Mouse (Mus musculus) thymus, adult 2 months (tissue): ENCODE results near the gene Clcn6.

ENCODE experiments used
- CTCF ChIP-seq: fragments of 200-500 bp; IDR thresholded peaks from 2 replicates; pipeline ENCODE4 v1.5.1; 2012; ENCODE audit warnings: mild to moderate bottlenecking, control low read depth, low read length, moderate library complexity, borderline replicate concordance; ENCODE audit not compliant: control insufficient read depth, poor library complexity, insufficient read depth; ENCODE audit errors: extremely low read depth
- POLR2A ChIP-seq: fragments of 200-500 bp; IDR thresholded peaks from 2 replicates; pipeline ENCODE4 v1.6.1; 2012; ENCODE audit warnings: mild to moderate bottlenecking, low read length, control low read depth, moderate library complexity; ENCODE audit not compliant: control insufficient read depth, poor library complexity, insufficient read depth; ENCODE audit errors: extremely low read depth

DNA sequence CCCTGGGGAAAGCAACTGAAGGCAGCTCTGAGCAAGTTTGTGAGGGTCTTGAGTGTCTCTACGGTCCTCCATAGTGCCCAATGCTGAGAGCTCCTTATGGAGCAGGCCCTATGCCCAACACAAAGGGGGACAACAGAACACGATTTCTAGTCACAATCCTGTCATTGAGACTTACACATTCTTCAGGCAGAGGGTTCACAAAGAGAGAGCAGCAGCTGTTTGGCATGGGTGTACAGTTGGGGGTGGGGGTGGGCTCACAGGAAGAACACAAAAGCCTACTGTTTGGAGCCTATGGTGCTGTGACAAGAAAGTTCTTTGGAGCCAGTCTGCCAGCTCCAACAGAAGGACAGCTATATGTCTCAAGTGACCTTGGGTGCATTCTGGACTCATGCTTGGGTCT lies 20.2 kb downstream of the Clcn6 start:
- TF ChIP-seq POLR2A (no peak), CTCF (no peak)
